Mouse (Mus musculus): Measurements from ENCODE around the gene Rnf222.
A peak's percentile ranks its signal among the peaks of the same experiment; 100 is the strongest.
"Not testable (repeated sequence)": the region's sequence is repeated elsewhere in the genome, so short reads cannot be mapped to it uniquely, and the experiment has no call there.

The Rnf222 gene

GRCm38 (mm10) chr11:68911531-68912177 lies 23.3 kb downstream of the Rnf222 start:
- DNase-seq (ENCODE audit: low spot score) = no peak

- DNase-seq (ENCODE audit: low spot score) = no peak
Observed at GRCm38 (mm10) chr11:68914566-68914965, 26.2 kb downstream of the Rnf222 start.

- no peak for DNase-seq (ENCODE audit: low spot score)
Observed at GRCm38 (mm10) chr11:68923191-68923590, 34.8 kb downstream of the Rnf222 start.

- no peak for DNase-seq (ENCODE audit: low spot score)
Observed at GRCm38 (mm10) chr11:68924749-68925148, 36.4 kb downstream of the Rnf222 start.

GRCm38 (mm10) chr11:68926981-68927380 lies 38.6 kb downstream of the Rnf222 start, which contains the start of gene Odf4:
Gene Odf4 (minus strand): TSS chr11:68927081.
- no peak for DNase-seq (ENCODE audit: low spot score)

GRCm38 (mm10) chr11:68929947-68930346 lies 41.6 kb downstream of the Rnf222 start:
- DNase-seq (ENCODE audit: low spot score) = no peak

- DNase-seq (ENCODE audit: low spot score) = no peak
Observed at GRCm38 (mm10) chr11:68933885-68934507, 45.6 kb downstream of the Rnf222 start.

- not testable (repeated sequence) for DNase-seq (ENCODE audit: low spot score)
Observed at GRCm38 (mm10) chr11:68936951-68937350, 48.6 kb downstream of the Rnf222 start.

- peak; percentile 58 for DNase-seq (ENCODE audit: low spot score)
Observed at GRCm38 (mm10) chr11:68939451-68940304, 51.3 kb downstream of the Rnf222 start.

- no peak for DNase-seq (ENCODE audit: low spot score)
Observed at GRCm38 (mm10) chr11:68940516-68940915, 52.2 kb downstream of the Rnf222 start.

GRCm38 (mm10) chr11:68942731-68943130 lies 54.4 kb downstream of the Rnf222 start:
- DNase-seq (ENCODE audit: low spot score) = no peak

GRCm38 (mm10) chr11:68945245-68945644 lies 56.9 kb downstream of the Rnf222 start:
- no peak for DNase-seq (ENCODE audit: low spot score)

Measured in ovary, postnatal 10 days (tissue).